Mouse (Mus musculus) spleen, postnatal 14 days (tissue): ENCODE results near the gene Gatad2a.
A peak's percentile ranks its signal among the peaks of the same experiment; 100 is the strongest.
"Not testable (repeated sequence)": the region's sequence is repeated elsewhere in the genome, so short reads cannot be mapped to it uniquely, and the experiment has no call there.

Experiments used
- DNase-seq, 2 experiments: peaks; one replicate each; pipeline ENCODE4 v3.0.0; 2021 to 2022; ENCODE audit warnings: low spot score in 2 of 2

The Gatad2a gene

DNA sequence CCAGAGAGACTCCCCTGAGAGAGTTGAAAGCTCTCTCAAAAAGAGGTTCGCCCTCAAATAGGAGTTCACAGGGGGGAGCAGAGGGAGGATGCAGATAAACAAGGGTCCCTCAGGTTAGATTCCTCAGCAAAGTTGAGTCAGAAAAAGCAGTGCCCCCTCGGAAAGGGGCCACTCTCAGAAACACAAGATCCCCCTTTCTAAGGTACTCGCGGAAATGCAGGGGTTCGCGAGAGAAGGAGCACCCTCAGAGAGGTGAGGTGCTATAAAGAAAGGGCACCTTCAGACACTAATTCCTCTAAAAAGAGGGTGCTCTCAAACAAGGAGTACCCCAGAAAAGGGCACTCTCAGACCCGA is 785 bp downstream of the Gatad2a start:
- no peak for DNase-seq

GRCm38 (mm10) chr8:69988936-69989335 is 7.2 kb downstream of the Gatad2a start:
- DNase-seq: not testable (repeated sequence)

GRCm38 (mm10) chr8:69987744-69988143 is 8.4 kb downstream of the Gatad2a start:
- DNase-seq: no peak

GRCm38 (mm10) chr8:69984876-69985553 is 11.2 kb downstream of the Gatad2a start:
- DNase-seq: no peak

DNA sequence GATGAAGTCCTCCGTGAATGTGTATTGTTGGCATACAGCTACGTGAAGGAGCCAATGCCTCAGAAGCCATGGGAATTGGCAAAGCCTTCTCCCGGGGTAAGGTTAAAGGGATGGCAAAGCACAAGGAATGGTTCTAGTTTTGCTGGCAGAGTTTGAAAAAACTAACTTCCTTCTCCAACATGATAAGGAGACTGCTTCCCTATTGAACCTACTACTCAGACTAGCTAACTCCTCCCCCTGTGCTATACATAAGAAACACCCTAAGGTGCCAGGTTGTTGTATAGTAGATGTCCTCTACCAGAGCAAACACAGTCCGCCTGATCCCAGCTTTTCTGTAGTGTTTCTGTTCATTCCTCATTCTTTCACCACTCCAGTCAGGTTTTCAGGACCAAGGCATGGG is 17.7 kb downstream of the Gatad2a start:
- DNase-seq: no peak

GRCm38 (mm10) chr8:69974806-69975205 is 21.4 kb downstream of the Gatad2a start:
- no peak for DNase-seq

GRCm38 (mm10) chr8:69974194-69974614 is 22.0 kb downstream of the Gatad2a start:
- peak; percentile 98 to 99 for DNase-seq

- DNase-seq: peak; percentile 21 to 27
Observed at GRCm38 (mm10) chr8:69973442-69974161, 22.6 kb downstream of the Gatad2a start.

GRCm38 (mm10) chr8:69973063-69973441 is 23.1 kb downstream of the Gatad2a start:
- DNase-seq: no peak

DNA sequence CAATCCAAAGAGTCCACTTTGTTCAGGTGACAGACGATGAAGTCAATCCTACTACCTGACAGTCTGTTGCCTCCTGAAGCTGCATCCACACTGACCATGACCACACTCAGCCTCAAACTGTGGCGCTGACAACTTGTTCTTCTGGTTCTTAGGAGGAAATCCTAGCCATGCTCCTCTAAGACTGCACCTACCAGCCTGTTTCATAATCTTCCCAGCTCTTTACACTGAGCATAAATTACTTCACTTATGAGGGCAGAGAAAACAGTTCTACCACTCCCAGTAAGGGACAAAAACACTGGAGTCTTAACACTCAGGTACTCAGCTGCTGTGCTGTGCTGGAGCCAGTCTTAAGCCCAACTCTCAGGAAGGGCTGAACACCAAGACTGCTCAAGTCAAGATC is 25.3 kb downstream of the Gatad2a start:
- DNase-seq: no peak

- DNase-seq: no peak
Observed at GRCm38 (mm10) chr8:69967291-69967933, 28.8 kb downstream of the Gatad2a start.

GRCm38 (mm10) chr8:69959241-69959640 is 36.9 kb downstream of the Gatad2a start:
- no peak for DNase-seq

DNA sequence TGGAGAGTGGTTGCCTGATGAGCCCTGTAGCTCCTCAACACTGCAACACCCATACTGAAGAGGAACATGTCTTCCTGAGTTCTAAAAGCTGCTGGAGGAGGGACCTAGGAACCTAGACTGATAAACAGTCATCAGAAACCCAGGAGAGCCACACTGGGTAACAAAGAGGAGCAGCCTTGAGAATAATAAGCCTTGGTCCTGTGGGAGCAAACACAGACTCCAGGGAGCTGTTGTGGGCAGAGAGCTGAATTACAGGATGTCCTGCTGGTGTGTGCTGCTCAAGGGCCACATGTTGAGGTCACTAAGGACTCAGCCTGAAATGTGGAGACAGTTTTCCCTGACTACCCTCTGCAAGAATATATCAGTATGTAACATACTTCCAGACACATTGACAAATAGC is 38.3 kb downstream of the Gatad2a start:
- DNase-seq: no peak

GRCm38 (mm10) chr8:69957419-69957818 is 38.8 kb downstream of the Gatad2a start:
- no peak for DNase-seq

GRCm38 (mm10) chr8:69956651-69957050 is 39.5 kb downstream of the Gatad2a start:
- no peak for DNase-seq

DNA sequence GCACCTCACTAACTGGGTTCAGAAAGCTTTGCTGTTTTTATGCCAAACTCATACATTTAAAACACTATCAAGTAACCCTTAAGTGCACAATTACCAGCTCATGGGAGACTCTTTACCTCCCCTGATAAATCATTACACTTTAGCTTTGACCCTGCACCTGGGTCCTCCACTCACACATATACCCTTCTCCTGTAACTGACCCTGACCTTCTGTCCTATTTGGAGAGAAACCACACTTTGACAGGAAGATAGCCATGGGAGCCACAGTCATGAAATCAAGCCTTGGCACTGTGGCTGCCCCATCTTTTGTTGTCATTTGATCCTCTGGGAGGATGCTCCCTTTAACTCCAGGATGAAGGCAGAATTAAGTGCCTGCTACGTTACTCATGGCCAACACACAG is 41.5 kb downstream of the Gatad2a start:
- DNase-seq: no peak

- no peak for DNase-seq
Observed at GRCm38 (mm10) chr8:69954213-69954612, 42.0 kb downstream of the Gatad2a start.

GRCm38 (mm10) chr8:69950300-69950699 is 45.9 kb downstream of the Gatad2a start:
- no peak for DNase-seq

DNA sequence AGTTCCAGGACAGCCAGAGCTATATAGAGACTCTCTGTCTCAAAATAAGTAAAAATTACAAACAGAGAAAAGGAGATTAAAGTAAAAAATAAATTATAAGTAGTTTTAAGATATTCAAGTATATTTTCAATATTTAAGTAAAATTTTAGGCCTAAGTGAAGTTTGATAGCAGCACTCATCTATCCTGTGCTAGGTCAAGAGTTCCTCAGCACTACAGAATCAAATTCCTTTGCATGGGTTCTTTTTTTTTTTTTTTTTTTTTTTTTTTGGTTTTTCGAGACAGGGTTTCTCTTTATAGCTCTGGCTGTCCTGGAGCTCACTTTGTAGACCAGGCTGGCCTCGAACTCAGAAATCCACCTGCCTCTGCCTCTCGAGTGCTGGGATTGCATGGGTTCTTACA is 53.7 kb downstream of the Gatad2a start:
- DNase-seq: not testable (repeated sequence)

GRCm38 (mm10) chr8:69940386-69940785 is 55.8 kb downstream of the Gatad2a start:
- no peak for DNase-seq

DNA sequence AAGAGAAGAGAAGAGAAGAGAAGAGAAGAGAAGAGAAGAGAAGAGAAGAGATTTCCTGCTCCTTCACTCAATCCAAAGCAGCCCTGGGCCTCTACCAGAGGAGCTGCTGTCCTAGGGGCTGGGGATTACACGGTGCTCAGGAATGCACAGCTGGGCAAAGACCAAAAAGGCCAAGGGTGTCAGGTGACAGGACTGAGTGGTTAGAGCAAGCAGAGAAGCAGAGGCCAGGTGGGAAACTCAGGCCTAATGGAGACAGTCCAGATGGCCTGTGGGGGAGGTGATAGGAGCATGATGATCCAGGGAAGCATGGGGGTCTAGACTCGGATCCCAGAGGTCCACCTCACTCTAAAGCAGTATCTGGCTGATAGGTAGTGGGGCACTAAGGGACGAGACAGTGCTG is 56.6 kb downstream of the Gatad2a start:
- DNase-seq: no peak

- DNase-seq: no peak
Observed at GRCm38 (mm10) chr8:69938245-69938982, 57.8 kb downstream of the Gatad2a start.
